ENCODE assay signal across 8 mouse cellular contexts in genomic region chr2:158550067-158550466, GRCm38 (mm10). TPM values are rescaled to one million over a fixed set of nuclear protein-coding genes. Genes with fewer than 3 reads are reported as not detected.
DNase-seq lines count a peak whose midpoint lies in the region; ATAC-seq lines count a peak whose summit lies in the region.

No protein-coding gene starts in this region.

- intact Hi-C loops in heart, postnatal 10 days (cut with DNase I), result loop anchor here (2.0 to 5.0 kb wide), 3 partner anchors 91 to 312 kb away; no protein-coding TSS in a partner anchor

- H3K36me3 ChIP-seq in embryonic facial prominence, embryonic 10.5 days (replicated peaks), result no peaks in the 10 kb centered on the region

- H3K9me3 ChIP-seq in embryonic facial prominence, embryonic 10.5 days, result no peaks in the 10 kb centered on the region

- peaks cover 63% of the 10 kb centered on the region for H3K27me3 ChIP-seq in embryonic facial prominence, embryonic 10.5 days (replicated peaks; ENCODE audit: low read depth, poor library complexity, severe bottlenecking)

- 2% methylated on average over 3 of the region's 3 CpGs for WGBS in embryonic facial prominence, embryonic 10.5 days

- H3K27ac ChIP-seq in embryonic facial prominence, embryonic 10.5 days (replicated peaks), result no peak overlapping the region

- H3K4me3 ChIP-seq in embryonic facial prominence, embryonic 10.5 days, result no peak overlapping the region

- peak; percentile 73 for ATAC-seq in megakaryocyte-erythroid progenitor cell, adult 5-6 weeks (replicated peaks; ENCODE audit: low FRiP score, low TSS enrichment, poor library complexity, severe bottlenecking)

- peaks cover 8% of the 10 kb centered on the region for H3K4me1 ChIP-seq in embryonic facial prominence, embryonic 10.5 days

- peak; percentile 80 for DNase-seq in ES-CJ7 (ENCODE audit: low read depth, low spot score)
- peak; percentile 88 for DNase-seq in adrenal gland, postnatal 14 days
- peak; percentile 84 for DNase-seq in embryonic facial prominence, embryonic 10.5 days (ENCODE audit: low spot score)
- peak; percentile 70 to 87 for DNase-seq in heart, postnatal 10 days
- peak; percentile 75 to 86 for DNase-seq in layer of hippocampus, postnatal 14 days (ENCODE audit: low spot score in 2 of 2)
- peak; percentile 50 to 72 for DNase-seq in right cerebral cortex, postnatal 36 days (ENCODE audit: low spot score in 2 of 2)
- peak; percentile 18 for DNase-seq in yolk sac, embryonic 10.5 days (ENCODE audit: low spot score)

RNA-seq across cellular contexts. Expression of gene Arhgap40, which starts 37.5 kb away (rescaled TPM):
- total RNA-seq in adrenal gland, postnatal 14 days (2021), result not detected in 2 replicates
- polyA plus RNA-seq in embryonic facial prominence, embryonic 10.5 days (2016; fragmentation: Nextera tagmentation; extraction: Ambion mirVana), result 0.21 and 0.25 TPM in 2 replicates
- total RNA-seq in heart, postnatal 10 days (2021), result not detected
- total RNA-seq in layer of hippocampus, postnatal 14 days (2021), result under 1 TPM in 1 of 2 experiments, not detected in 1; 0.45 TPM
- total RNA-seq in megakaryocyte-erythroid progenitor cell, adult 5-6 weeks (2014; fragmentation: Nextera tagmentation), result not detected in 2 replicates
- not detected in 2 replicates for total RNA-seq in megakaryocyte-erythroid progenitor cell, adult 5-6 weeks (2017)

RNA-seq across cellular contexts. Expression of gene Adig, which starts 47.7 kb away (rescaled TPM):
- total RNA-seq in adrenal gland, postnatal 14 days (2021), result 151 and 169 TPM in 2 replicates
- not detected in 2 replicates for polyA plus RNA-seq in embryonic facial prominence, embryonic 10.5 days (2016; fragmentation: Nextera tagmentation; extraction: Ambion mirVana)
- 10 to 100 TPM in 1 of 2 experiments, 1 to 10 TPM in 1; 5.5 to 19.7 TPM for total RNA-seq in heart, postnatal 10 days (2021)
- not detected for total RNA-seq in layer of hippocampus, postnatal 14 days (2021)
- total RNA-seq in megakaryocyte-erythroid progenitor cell, adult 5-6 weeks (2014; fragmentation: Nextera tagmentation), result not detected in 2 replicates
- total RNA-seq in megakaryocyte-erythroid progenitor cell, adult 5-6 weeks (2017), result not detected in 2 replicates

Comparison
In these comparisons a context has a peak if more than half of its experiments do, and no peak if none do; other contexts are left out.
1. DNase-seq: peak in every context shown above with its lines; median percentile 88 in adrenal gland, postnatal 14 days; 84 in embryonic facial prominence, embryonic 10.5 days; 80 in layer of hippocampus, postnatal 14 days; 80 in ES-CJ7; 78 in heart, postnatal 10 days; 61 in right cerebral cortex, postnatal 36 days; 18 in yolk sac, embryonic 10.5 days.